Mouse (Mus musculus) kidney, postnatal 4 days (tissue): ENCODE results near the gene Mast2.
A peak's percentile ranks its signal among the peaks of the same experiment; 100 is the strongest.

Experiments
- DNase-seq, 2 experiments: peaks; one replicate each; pipeline ENCODE4 v3.0.0; 2021; ENCODE audit warnings: mixed read lengths in 2 of 2

The Mast2 gene

DNA sequence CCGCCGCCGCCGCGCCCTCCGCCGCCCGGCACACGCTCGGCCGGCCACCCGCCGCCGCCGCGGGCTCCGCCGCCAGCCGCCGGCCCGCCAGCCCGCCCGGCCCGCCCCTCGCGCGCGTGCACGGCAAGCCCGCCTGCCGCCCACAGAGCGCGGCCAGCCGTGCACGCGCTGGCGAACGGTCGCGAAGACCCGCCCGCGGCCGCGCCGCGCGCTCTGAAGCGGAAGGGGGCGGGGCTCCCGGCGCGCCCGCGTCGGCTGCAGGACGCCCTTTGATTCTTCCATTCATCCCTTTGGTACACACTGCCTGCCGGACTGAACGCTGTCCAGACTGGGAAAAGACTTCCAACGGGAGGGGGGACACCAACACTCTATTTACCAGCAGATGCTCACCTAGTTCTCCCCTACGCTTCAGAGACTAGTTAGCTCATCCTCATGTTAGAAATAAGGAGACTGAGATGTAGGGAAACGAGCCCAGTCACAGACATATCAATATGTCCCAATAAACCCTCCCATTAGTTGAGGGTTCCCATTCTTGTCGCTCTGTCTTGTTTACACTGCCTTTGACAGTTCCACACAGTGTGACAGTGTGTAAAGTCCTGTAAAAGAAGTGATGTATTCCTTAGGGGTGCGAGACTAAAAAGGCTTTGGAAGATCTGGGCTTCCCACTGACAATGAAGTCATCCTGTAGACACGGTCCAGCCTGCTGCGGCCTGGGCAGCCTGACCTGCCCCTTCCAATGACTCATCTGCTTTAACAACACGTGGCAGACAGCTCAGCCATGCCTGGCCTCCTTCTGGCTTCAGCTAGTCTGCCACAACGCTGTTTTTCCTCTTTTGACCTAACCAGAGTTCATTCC lies at the start of gene Mast2:
Gene Mast2, minus strand, starts transcription at position 58 of the 856 bp plus-strand sequence.
- peak; percentile 87 to 93 for DNase-seq

DNA sequence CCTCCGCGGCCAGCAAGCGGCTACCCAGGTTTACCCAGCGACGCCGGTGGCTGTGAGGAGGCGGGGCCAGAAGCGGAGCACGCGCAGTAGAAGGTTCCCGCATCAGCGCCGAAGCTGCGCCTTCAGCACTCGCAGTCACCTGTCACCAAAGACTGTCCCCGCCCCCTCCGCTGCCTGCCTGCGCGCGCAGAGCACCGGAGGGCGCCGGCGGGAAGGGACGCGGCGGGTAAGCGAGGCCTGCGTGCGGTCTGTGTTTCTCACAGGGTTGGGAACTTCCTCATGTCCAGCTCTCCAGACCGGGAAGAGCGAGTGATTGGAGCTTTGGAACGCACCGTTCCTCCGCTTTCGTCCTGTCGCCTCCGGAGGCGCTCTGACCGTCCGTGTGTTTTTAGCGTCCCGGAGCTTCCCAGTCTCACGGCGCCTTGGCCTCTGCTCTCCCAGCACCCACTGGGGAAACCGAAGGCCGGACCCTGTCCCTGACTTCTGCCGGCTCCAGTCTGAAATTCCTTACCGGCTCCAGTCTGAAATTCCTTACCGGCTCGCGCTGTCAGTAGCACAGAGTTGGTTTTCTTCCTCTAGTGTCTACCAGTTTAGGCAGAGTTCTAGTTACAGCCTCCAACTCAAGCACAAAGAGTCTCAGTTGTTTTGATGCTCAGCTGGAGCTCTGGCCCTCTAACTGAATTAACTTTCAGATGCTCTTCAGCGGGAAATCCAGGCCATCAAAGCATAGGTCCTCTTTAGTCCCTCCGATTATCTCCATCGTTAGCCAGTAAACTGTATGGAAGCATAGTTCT lies 43.6 kb upstream of the Mast2 start, which contains the start of gene Ipp:
Gene Ipp, plus strand, starts transcription at position 125 of the 794 bp plus-strand sequence.
- DNase-seq: peak; percentile 97 to 98

DNA sequence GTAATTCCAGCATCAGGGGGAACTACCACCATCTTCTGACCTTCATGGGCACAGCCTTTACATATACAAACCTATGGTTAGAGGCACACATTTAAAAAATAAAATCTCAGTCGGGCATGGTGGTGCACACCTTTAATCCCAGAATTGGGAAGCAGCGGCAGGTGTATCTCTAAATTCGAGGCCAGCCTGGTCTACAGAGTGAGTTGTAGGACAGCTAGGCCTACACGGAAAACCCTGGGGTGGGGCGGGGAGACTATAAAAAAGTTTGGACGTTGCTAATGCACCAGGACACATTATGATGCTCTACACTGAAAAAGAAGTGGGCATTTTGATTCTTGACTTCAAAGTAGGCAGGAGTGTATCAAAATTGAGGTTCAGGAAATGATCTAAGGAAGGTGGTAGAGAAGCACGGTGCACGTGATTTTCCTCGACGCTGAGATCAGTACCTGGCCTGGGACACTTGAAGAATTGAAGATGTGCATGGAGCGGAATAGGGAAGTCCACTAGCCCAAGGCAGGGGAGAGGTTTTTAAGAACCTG lies 43.0 kb upstream of the Mast2 start:
- no peak for DNase-seq

DNA sequence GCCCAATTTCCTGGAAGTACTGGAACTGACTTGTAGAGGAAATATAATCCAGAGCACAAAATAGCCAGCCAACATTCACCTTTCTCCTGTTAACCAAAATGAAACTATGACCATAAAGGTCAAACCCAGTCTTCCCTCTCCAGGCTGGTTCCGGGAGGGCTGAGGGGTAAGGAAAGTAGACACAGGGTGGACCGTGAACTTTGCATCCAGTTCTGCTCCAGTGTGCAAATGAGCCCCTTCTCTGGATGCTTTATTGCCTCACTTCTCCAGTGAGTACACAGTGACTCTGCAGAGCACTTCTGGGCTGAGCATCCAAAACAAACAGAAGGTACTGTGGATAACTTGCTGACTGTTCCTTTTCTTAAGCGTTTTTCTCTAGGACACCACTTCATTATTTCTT lies 36.0 kb upstream of the Mast2 start:
- no peak for DNase-seq

DNA sequence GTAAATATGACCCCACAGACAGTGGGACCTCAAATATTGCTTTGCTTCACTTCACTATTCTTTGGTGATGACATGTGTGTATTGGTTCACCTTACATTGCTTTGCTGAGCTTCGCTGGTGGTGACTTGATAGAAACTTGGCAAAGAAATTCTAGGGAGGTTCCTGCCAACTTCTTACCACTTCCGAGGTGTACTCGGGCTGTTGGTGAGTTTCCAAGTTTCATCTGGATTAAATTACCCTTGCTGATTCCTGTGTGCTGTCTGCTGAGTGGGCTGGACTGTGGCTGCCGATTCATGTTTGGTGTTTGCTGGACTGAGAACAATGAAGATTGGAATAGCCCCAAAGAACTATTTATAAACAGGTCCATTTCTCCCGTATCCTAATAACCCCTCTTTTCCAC lies 29.7 kb upstream of the Mast2 start:
- no peak for DNase-seq

DNA sequence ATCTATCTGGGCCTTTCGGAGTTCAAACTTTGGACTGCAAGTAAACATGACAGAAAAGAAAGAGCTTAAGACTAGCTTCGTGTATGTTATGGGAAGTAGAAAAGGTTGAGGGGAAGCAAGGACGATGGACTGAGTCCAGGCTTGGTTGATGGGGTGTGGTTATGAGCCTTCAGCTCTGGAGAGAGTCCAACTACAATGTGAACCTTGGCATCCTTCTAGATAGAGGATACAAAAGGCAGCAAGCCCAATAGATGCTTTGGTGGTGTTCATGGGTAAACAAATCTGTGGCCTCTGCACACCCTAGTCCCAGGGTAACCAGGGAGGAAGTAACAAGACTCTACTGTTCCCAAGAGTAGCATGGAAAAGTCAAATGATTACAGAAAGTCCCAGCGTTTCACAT lies 28.5 kb upstream of the Mast2 start:
- peak in 1 of 2 experiments; percentile 12 for DNase-seq

DNA sequence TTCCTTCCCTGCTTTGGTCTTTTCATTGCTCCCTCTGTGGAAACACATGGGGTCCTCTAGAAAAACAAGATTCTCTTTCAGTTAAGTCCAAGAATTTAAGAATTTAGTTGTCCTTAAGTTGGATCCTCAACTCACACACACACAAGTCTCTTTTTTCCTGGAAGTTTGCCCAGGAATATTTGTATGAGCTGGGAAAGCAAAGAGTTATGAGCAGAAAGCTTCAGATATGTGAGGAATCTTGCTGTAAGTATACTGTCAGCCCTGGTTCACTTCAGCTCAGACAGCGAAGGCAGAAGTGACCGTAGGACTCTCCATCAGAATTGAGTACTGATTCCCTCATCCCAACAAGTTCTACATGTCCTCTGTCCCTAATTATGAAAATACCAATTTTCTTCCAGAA lies 27.9 kb upstream of the Mast2 start:
- no peak for DNase-seq

DNA sequence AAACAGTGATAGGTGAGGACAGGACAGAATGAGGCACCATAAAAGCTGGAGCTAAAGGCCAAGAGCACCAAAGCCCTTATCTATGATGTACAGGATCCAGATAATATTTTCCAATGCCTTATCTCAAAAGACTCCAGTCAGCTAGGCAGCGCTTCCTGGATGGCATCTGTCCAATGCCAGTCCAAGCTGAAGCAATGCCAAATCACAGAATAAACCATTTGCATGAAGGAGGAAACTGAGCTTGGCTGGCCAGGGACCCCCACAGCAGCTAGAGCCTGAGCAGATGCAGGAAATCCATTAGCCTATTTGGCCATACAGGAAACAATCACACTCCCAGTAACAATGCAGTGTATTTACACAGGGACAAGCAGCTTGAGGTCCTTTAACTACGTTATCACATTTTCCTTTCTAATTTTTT lies 27.1 kb upstream of the Mast2 start:
- peak; percentile 52 to 67 for DNase-seq

DNA sequence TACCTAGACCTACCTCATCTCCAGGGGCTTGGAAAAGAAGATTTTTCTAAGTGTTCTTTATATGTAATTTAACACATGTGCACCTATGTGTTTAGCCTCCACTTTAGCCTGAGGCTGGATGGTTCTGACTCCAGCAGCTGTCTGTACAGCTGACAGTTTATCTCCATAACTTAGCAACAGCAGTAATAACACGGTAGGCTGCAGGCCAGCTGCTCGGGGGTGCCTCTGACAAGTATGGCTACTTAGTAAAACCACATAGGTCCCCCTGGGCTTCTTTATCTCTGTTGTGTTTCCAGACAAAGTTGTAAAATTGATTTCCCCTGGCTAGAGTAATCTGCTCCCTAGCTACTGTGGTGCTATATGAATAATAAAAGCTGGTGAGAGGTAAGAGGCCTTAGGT lies 19.5 kb upstream of the Mast2 start:
- peak; percentile 54 to 59 for DNase-seq

DNA sequence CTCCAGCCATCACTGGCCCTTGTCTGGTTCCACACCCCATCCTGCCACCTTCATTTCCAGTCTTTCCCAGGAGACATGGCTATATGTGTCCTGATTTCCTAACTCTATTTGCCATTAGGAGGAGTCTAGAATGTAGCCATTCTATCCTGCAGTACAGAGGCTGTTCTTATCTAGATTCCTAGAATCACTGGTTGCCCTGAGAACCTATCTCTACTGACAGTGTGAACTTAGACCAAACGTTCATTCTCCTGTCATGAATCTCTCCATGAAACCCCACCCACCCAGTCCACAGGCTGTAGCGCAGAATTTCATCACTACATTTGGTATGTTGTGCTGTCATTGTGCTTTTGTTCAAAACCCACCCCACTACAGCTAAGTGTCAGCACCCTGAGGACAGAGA lies 17.3 kb upstream of the Mast2 start:
- no peak for DNase-seq

DNA sequence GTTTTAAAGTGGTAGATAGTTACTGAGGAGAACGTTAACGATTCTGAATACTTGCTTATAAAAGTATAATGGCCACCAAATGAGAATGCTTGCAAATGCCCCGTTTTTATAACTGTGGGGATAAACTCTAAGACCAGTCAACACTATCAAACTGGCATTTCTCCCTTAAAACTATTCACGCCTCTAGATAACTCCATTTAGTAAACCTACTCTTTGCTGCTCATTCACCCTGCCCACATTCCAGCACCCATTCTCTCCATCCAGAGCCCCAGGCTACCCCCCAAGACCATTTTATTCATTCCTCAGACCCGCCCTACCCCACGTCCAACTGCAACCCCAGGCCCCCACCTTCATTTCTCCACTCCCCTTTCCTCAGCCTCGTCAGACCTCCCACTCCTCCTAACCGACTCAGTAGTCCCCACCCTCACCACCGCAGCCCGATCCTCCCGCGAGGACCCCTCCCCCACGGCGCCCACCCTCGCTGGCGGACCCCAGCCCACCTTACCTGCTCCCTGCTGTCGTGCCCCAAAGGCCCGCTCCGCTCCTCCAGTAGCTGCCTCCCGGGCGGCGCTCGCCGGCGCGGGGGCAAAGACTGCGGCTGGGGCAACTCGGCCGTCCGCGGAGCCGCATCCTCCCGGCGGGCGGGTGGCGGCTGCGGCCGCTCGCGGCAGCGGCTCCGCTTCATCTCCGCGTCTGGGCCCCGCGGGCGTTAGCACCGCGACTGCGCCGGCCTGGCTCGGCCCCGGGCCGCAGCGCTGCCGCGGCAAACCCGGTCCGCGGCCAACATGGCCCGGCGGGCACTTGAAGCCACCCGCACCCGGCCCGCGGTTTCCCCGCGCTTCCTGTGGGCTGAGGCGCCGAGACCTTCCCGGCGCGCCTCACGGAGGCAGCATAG lies 505 bp downstream of the Mast2 start:
- DNase-seq: peak; percentile 58 to 67

DNA sequence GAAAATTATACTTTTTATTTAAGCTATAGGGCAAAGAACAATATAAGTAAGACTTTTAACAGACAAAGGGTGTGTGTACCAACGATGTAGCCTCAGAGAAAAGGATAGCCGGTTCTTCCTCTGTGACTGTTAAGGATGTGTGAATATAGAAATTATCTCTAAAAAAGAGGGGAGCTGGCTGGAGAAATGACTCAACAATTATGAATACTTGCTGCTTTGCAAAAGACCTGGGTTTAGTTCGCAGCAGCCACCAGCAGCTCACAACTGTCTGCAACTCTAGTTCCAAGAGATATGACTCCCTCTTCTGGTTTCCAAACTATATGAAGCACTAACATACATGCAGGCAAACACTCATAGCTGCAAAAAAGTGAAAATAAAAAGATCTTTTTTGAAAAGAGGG lies 2.0 kb downstream of the Mast2 start:
- DNase-seq: no peak

DNA sequence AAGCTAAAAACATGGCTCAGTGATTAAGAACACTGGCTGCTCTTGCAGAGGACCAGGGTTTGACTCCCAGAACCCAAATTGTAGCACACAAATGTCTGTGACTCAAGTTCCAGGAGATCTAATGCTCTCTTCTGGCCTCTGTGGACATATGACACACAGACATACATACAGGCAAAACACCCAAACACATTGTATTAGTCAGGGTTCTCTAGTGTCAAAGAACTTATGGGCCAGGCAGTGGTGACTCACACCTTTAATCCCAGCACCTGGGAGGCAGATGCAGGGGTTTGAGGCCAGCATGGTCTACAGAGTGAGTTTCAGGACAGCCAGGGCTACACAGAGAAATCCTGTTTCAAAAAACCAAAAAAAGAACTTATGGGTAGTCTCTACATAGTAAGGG lies 12.4 kb downstream of the Mast2 start:
- DNase-seq: no peak

DNA sequence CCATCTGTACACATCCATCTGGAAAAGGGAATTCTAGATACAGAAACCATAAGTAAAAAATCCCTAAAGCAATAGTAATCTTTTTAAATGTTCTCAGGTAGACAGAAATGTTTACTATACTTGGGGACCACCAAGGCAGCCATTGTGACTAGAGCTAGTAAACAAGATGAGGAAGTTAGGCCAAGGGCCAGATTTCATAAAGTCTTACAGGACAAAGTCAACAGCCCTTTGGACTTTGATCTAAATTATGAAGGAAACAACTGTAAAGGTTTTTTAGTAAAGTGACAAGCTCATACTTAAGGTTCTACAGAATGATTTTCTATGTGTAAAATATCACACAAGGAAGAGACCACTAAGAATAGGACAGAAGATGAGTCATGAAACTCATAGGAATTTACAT lies 14.0 kb downstream of the Mast2 start:
- no peak for DNase-seq

DNA sequence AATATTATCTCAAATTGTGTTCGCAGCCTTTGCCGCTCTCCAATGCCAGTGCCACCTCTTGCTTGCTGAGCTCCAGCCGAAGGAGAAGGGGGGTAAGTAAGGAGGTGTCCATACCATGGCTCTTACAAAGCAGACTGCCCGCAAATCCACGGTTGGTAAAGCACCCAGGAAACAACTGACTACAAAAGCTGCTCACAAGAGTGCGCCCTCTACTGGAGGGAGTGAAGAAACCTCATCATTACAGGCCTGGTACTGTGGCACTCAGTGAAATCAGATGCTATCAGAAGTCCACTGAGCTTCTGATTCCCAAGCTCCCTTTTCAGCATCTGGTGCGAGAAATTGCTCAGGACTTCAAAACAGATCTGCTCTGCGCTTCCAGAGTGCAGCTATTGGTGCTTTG lies 15.3 kb downstream of the Mast2 start:
- DNase-seq: peak; percentile 38 to 64

DNA sequence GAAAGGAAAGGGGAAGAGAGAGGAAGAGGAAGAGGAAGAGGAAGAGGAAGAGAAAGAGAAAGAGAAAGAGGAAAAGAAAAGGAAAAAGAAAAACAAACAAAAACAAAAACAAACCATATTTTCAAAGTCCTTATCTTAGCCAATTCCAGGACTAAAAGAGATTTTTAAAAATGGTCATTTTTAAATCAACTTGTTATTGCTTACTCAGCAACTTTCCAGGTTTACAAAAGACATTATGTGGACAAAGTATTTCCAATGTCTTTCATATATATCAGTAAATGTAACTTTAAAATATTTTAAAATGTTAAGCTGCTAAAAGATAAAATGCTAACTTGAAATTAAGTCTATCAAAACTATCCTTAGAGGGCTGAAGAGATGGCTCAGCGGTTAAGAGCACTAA lies 24.6 kb downstream of the Mast2 start:
- no peak for DNase-seq

DNA sequence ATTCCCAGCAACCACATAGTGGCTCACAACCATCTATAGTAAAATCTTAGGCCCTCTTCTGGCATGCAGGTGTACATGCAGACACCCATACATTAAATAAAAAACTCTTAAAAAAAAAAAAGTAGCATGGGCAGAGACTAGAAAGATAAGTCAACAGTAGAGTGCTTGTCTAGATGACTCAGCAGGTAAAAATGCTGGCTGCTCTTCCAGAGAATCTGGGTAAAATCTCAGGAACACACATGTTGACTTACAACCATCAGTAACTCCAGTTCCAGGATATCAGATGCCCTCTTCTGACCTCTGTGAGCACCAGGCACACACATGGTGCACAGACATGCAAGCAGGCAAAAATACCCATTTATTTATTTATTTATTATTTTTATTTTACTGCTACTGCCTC lies 25.4 kb downstream of the Mast2 start:
- DNase-seq: no peak

DNA sequence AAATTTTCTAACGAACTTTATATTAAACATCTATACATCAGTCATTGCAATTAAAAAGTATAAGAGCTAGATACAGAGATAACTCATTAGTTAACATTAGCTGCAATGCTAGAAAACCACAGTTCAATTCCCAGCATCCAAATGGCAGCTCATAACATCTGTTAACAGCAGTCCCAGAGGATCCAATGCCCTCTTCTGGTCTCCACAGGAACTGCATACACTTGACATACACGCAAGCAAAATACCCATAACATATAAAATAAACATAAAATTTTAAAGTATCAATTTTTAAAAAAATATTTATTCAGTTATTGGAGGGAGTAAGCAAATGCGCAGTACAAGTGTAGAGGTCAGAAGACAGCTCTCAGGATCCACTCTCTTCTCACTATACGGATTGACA lies 28.4 kb downstream of the Mast2 start:
- no peak for DNase-seq

DNA sequence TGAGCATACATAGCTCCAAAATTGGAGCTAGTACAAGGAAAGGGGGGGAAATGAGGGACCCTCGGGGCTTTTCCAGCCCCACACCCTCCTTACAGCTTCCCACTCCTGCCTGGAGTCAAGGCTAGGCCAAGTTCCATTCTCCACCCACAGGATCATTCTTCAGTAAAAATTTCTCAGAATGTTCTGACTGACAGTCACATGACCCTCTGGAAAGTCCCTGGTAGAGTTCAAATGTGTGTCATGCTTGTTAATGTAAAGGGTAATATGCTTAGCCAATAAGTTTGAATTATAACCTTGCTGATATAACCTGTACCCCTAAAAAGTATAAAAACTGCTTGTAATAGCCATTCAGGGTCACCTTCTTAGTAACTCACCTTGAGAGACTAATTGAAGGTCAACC lies 41.8 kb downstream of the Mast2 start:
- DNase-seq: no peak

DNA sequence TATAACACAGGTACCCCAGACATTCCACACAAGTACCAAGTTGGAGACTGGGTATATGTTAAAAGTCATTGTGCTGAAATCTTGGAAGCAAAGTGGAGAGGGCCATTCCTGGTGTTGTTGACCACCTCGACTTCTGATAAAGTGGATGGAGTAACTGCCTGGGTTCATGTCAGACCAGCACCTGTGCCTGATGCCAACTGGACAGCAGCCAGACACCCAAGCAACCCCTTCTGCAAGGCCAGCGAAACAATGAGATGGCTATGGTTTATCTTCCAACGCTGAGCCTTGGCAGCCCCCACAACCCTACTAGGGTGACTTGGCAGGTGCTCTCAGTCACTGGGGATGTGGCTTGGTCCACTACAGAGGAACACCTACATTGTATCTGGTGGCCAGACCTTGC lies 42.8 kb downstream of the Mast2 start:
- DNase-seq: no peak

DNA sequence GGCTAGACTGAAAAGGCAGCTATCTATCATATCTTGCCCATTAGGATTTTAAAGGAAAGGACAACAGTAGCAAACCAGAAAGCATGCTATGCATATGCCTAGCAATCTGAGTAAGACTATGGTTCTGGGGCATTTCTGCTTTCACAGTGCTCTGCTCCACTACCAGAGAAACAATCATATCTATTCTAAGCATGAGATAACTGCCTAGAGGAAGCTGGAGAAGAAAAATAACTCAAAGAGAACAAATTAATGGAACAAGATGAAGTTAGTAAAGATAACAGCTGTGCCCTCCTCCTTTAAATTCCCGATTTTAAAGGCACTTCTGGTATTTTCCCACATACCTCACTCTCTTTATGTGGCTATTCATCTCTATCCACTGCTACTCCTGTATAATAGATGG lies 51.0 kb downstream of the Mast2 start:
- no peak for DNase-seq

DNA sequence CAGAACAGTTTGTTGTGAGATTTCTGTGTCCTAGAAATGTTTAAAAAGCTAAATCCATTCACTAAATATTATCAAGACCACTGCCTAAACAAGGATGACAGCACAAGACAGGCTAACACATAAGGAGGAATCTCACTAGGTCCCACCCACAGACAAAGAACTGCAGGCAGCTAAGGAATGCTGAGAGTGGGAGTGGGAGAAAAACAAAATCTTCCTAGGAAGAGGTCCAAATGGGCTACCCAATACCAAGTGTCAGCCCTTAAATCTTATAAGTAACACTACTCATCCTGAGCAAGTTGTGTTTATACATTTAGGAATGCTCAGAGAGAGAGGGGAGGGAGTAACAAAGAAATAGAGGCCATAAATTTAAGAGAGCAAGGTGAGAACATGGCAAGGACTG lies 52.6 kb downstream of the Mast2 start:
- no peak for DNase-seq

DNA sequence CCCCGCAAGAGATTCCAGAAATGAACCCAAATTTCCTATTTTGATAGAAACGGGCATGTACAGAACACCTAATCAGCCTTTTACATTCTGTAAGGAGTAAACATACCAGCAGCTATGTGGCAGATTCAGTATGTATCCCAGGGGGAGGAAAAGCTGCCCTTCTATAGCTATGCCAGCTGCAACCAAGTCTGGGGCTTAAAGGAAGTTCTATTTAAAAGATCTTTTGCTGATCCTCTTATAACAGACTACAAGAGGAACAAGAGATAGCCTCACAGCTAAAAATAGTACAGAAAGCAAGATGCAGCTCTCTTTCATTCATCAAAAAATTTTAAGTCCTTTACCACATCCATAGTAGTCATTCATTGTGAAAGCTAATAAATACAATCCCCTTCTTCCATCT lies 57.3 kb downstream of the Mast2 start:
- no peak for DNase-seq
